ENCODE assay signal across 16 mouse cellular contexts in genomic region chr4:133252089-133252488, GRCm38 (mm10). TPM values are rescaled to one million over a fixed set of nuclear protein-coding genes. Genes with fewer than 3 reads are reported as not detected.
DNase-seq lines count a peak whose midpoint lies in the region; ATAC-seq and TF ChIP-seq lines count a peak whose summit lies in the region.
"Had no signal": no experiment of that assay in that cellular context is flagged by ENCODE, and none has a peak within 500 bp of the region (broad histone marks: within the 10 kb centered on the region; RNA-seq: fewer than 3 reads in every experiment).

No protein-coding gene starts in this region.

- WGBS in hindbrain, postnatal 0 days, result 47% methylated on average over 4 of the region's 4 CpGs
- WGBS in hindbrain, embryonic 11.5 days, result 37% methylated on average over 4 of the region's 4 CpGs
- WGBS in lung, embryonic 14.5 days, result 32% methylated on average over 4 of the region's 4 CpGs
- 70% methylated on average over 4 of the region's 4 CpGs for WGBS in lung, adult 2 months

- H3K9me3 ChIP-seq in hindbrain, postnatal 0 days (ENCODE audit: low read length), result no peaks in the 10 kb centered on the region
- H3K9me3 ChIP-seq in hindbrain, embryonic 11.5 days (ENCODE audit: control insufficient read depth, low read length), result no peaks in the 10 kb centered on the region
- H3K9me3 ChIP-seq in lung, embryonic 14.5 days (ENCODE audit: low read depth, low read length), result no peaks in the 10 kb centered on the region
- H3K9me3 ChIP-seq: embryonic facial prominence, embryonic 12.5 days; forebrain, embryonic 15.5 days; heart, embryonic 13.5 days; hindbrain, embryonic 15.5 days; liver, embryonic 15.5 days had no signal

- H3K27me3 ChIP-seq in hindbrain, postnatal 0 days (ENCODE audit: insufficient read depth, low read length), result peaks cover 27% of the 10 kb centered on the region
- peaks cover 55% of the 10 kb centered on the region for H3K27me3 ChIP-seq in hindbrain, embryonic 11.5 days (ENCODE audit: control insufficient read depth, insufficient read depth, low read length)
- H3K27me3 ChIP-seq in lung, embryonic 14.5 days (ENCODE audit: insufficient read depth, low read length), result peaks cover 46% of the 10 kb centered on the region

- no peak overlapping the region for H3K4me2 ChIP-seq in hindbrain, postnatal 0 days (ENCODE audit: low read depth, low read length)
- no peak overlapping the region for H3K4me2 ChIP-seq in hindbrain, embryonic 11.5 days (replicated peaks; ENCODE audit: low read depth, low read length)
- H3K4me2 ChIP-seq in lung, embryonic 14.5 days, result no peak overlapping the region

- 0 out of 2 replicates have a peak, but pooled peaks cover 6% of the 10 kb centered on the region for H3K4me1 ChIP-seq in hindbrain, postnatal 0 days (ENCODE audit: insufficient read depth, low read length)
- peaks cover 7% of the 10 kb centered on the region; the same call in 1 of the 2 replicates for H3K4me1 ChIP-seq in hindbrain, embryonic 11.5 days (replicated peaks; ENCODE audit: control insufficient read depth, insufficient read depth, low read length)
- H3K4me1 ChIP-seq in lung, embryonic 14.5 days (ENCODE audit: insufficient read depth), result no peaks in the 10 kb centered on the region
- peaks cover under 1% of the 10 kb centered on the region; the same call in 1 of the 2 replicates for H3K4me1 ChIP-seq in lung, adult 2 months (ENCODE audit: control insufficient read depth, insufficient read depth, low read length)

- no peak for ATAC-seq in hindbrain, postnatal 0 days
- no peak for ATAC-seq in hindbrain, embryonic 11.5 days (ENCODE audit: low FRiP score)
- no peak for ATAC-seq in lung, embryonic 14.5 days (ENCODE audit: insufficient read depth)
- ATAC-seq: forebrain, embryonic 15.5 days had no signal

- no peaks in the 10 kb centered on the region for H3K36me3 ChIP-seq in hindbrain, postnatal 0 days (ENCODE audit: insufficient read depth, low read length)
- no peaks in the 10 kb centered on the region for H3K36me3 ChIP-seq in hindbrain, embryonic 11.5 days (ENCODE audit: control insufficient read depth, insufficient read depth, low read length)
- no peaks in the 10 kb centered on the region for H3K36me3 ChIP-seq in lung, embryonic 14.5 days (ENCODE audit: insufficient read depth)
- H3K36me3 ChIP-seq: embryonic facial prominence, embryonic 12.5 days; forebrain, embryonic 15.5 days; heart, embryonic 13.5 days; hindbrain, embryonic 15.5 days; liver, embryonic 15.5 days had no signal

- no peak overlapping the region for H3K4me3 ChIP-seq in hindbrain, postnatal 0 days (ENCODE audit: low read length)
- H3K4me3 ChIP-seq in hindbrain, embryonic 11.5 days (ENCODE audit: low read depth, low read length), result no peak overlapping the region
- no peak overlapping the region for H3K4me3 ChIP-seq in lung, embryonic 14.5 days (ENCODE audit: low read depth, low read length)
- no peak overlapping the region for H3K4me3 ChIP-seq in lung, adult 2 months (replicated peaks; ENCODE audit: extremely low read depth, low read depth, low read length)
- H3K4me3 ChIP-seq: liver, embryonic 15.5 days had no signal

- peak; percentile 27 for DNase-seq in hindbrain, postnatal 0 days (ENCODE audit: low spot score)
- DNase-seq in hindbrain, embryonic 11.5 days (ENCODE audit: low spot score), result no peak
- peak; percentile 61 for DNase-seq in lung, embryonic 14.5 days
- no peak for DNase-seq in lung, adult 2 months
- peak; percentile 25 for DNase-seq in R1 (ENCODE audit: low read depth, low spot score)
- DNase-seq in induced T-regulatory cell, adult 2 months (ENCODE audit: low read depth), result peak; percentile 43
- no peak for DNase-seq in right cerebral cortex, adult 18-20 months
- DNase-seq: adrenal gland, postnatal 25 days; cerebellum, adult 11 months; gastrocnemius, postnatal 36 days; right cerebral cortex, postnatal 4 days had no signal

- peak; percentile 50 for TF ChIP-seq CTCF in hindbrain, postnatal 0 days (IDR thresholded peaks at IDR 0.05; ENCODE audit: low read depth)
- peak; percentile 37 for TF ChIP-seq CTCF in lung, embryonic 14.5 days (IDR thresholded peaks at IDR 0.05; ENCODE audit: low read depth)
- TF ChIP-seq CTCF in lung, adult 2 months (IDR thresholded peaks at IDR 0.05; ENCODE audit: insufficient read depth, low read length), result no peak

- no peak overlapping the region for H3K9ac ChIP-seq in hindbrain, postnatal 0 days (replicated peaks; ENCODE audit: low read length)
- H3K9ac ChIP-seq in hindbrain, embryonic 11.5 days (ENCODE audit: low read depth, low read length), result no peak overlapping the region
- no peak overlapping the region for H3K9ac ChIP-seq in lung, embryonic 14.5 days
- H3K9ac ChIP-seq: hindbrain, embryonic 15.5 days; liver, embryonic 15.5 days had no signal

- H3K27ac ChIP-seq in hindbrain, postnatal 0 days, result no peak overlapping the region
- H3K27ac ChIP-seq in hindbrain, embryonic 11.5 days (ENCODE audit: low read depth, low read length), result no peak overlapping the region
- H3K27ac ChIP-seq in lung, embryonic 14.5 days (ENCODE audit: low read depth), result no peak overlapping the region
- H3K27ac ChIP-seq: embryonic facial prominence, embryonic 12.5 days; forebrain, embryonic 15.5 days; heart, embryonic 13.5 days; hindbrain, embryonic 15.5 days; liver, embryonic 15.5 days had no signal

- no peak for TF ChIP-seq POLR2A in lung, adult 2 months (IDR thresholded peaks at IDR 0.05; ENCODE audit: borderline replicate concordance, extremely low read depth, low read depth, low read length)

RNA-seq across cellular contexts. Expression of gene Sytl1, which starts 10.8 kb away (rescaled TPM):
- total RNA-seq in hindbrain, postnatal 0 days (2014; rRNA removed), result 1.4 TPM in 1 of 2 replicates, not detected in the other
- polyA plus RNA-seq in hindbrain, postnatal 0 days (2015; fragmentation: Nextera tagmentation; extraction: Ambion mirVana), result 0.18 and 0.40 TPM in 2 replicates
- polyA plus RNA-seq in hindbrain, embryonic 11.5 days (2014; fragmentation: Nextera tagmentation; extraction: Ambion mirVana), result 0.59 and 1.2 TPM in 2 replicates
- 0.73 and 0.84 TPM in 2 replicates for polyA plus RNA-seq in lung, embryonic 14.5 days (2014; fragmentation: Nextera tagmentation; extraction: Ambion mirVana)
- polyA plus RNA-seq in lung, adult 2 months (2012; rRNA removed), result 7.4 and 23.0 TPM in 2 replicates

RNA-seq across cellular contexts. Expression of gene Map3k6, which starts 11.5 kb away (rescaled TPM):
- total RNA-seq in hindbrain, postnatal 0 days (2014; rRNA removed), result 7.2 and 11.7 TPM in 2 replicates
- 4.7 and 5.8 TPM in 2 replicates for polyA plus RNA-seq in hindbrain, postnatal 0 days (2015; fragmentation: Nextera tagmentation; extraction: Ambion mirVana)
- 2.7 and 3.0 TPM in 2 replicates for polyA plus RNA-seq in hindbrain, embryonic 11.5 days (2014; fragmentation: Nextera tagmentation; extraction: Ambion mirVana)
- polyA plus RNA-seq in lung, embryonic 14.5 days (2014; fragmentation: Nextera tagmentation; extraction: Ambion mirVana), result 2.0 and 2.2 TPM in 2 replicates
- 27.9 and 38.2 TPM in 2 replicates for polyA plus RNA-seq in lung, adult 2 months (2012; rRNA removed)

RNA-seq across cellular contexts. Expression of gene Tmem222, which starts 25.5 kb away (rescaled TPM):
- total RNA-seq in hindbrain, postnatal 0 days (2014; rRNA removed), result 120 and 138 TPM in 2 replicates
- 127 and 136 TPM in 2 replicates for polyA plus RNA-seq in hindbrain, postnatal 0 days (2015; fragmentation: Nextera tagmentation; extraction: Ambion mirVana)
- 80.7 and 82.8 TPM in 2 replicates for polyA plus RNA-seq in hindbrain, embryonic 11.5 days (2014; fragmentation: Nextera tagmentation; extraction: Ambion mirVana)
- polyA plus RNA-seq in lung, embryonic 14.5 days (2014; fragmentation: Nextera tagmentation; extraction: Ambion mirVana), result 86.5 and 88.1 TPM in 2 replicates
- 58.1 and 71.6 TPM in 2 replicates for polyA plus RNA-seq in lung, adult 2 months (2012; rRNA removed)

RNA-seq across cellular contexts. Expression of gene Gpr3, which starts 39.8 kb away (rescaled TPM):
- 7.0 and 7.3 TPM in 2 replicates for total RNA-seq in hindbrain, postnatal 0 days (2014; rRNA removed)
- polyA plus RNA-seq in hindbrain, postnatal 0 days (2015; fragmentation: Nextera tagmentation; extraction: Ambion mirVana), result 4.5 and 5.5 TPM in 2 replicates
- 0.19 and 0.50 TPM in 2 replicates for polyA plus RNA-seq in hindbrain, embryonic 11.5 days (2014; fragmentation: Nextera tagmentation; extraction: Ambion mirVana)
- polyA plus RNA-seq in lung, embryonic 14.5 days (2014; fragmentation: Nextera tagmentation; extraction: Ambion mirVana), result 0.18 TPM in 1 of 2 replicates, not detected in the other
- polyA plus RNA-seq in lung, adult 2 months (2012; rRNA removed), result 0.18 and 0.60 TPM in 2 replicates
- total RNA-seq: adrenal gland, postnatal 25 days; gastrocnemius, postnatal 36 days had no signal
- polyA plus RNA-seq: embryonic facial prominence, embryonic 12.5 days; liver, embryonic 15.5 days had no signal

RNA-seq across cellular contexts. Expression of gene Cd164l2, which starts 40.2 kb away (rescaled TPM):
- total RNA-seq in hindbrain, postnatal 0 days (2014; rRNA removed), result 6.2 and 6.9 TPM in 2 replicates
- polyA plus RNA-seq in hindbrain, postnatal 0 days (2015; fragmentation: Nextera tagmentation; extraction: Ambion mirVana), result 9.6 and 11.9 TPM in 2 replicates
- polyA plus RNA-seq in hindbrain, embryonic 11.5 days (2014; fragmentation: Nextera tagmentation; extraction: Ambion mirVana), result 0.91 and 0.93 TPM in 2 replicates
- polyA plus RNA-seq in lung, embryonic 14.5 days (2014; fragmentation: Nextera tagmentation; extraction: Ambion mirVana), result 5.0 and 7.4 TPM in 2 replicates
- 2.8 and 4.3 TPM in 2 replicates for polyA plus RNA-seq in lung, adult 2 months (2012; rRNA removed)
- polyA plus RNA-seq: liver, embryonic 15.5 days had no signal

Comparison
In these comparisons a context has a peak if more than half of its experiments do, and no peak if none do; other contexts are left out.
1. DNase-seq: peak in hindbrain, postnatal 0 days (single experiment), lung, embryonic 14.5 days (single experiment), R1 (single experiment) and induced T-regulatory cell, adult 2 months (single experiment); none in hindbrain, embryonic 11.5 days (single experiment), lung, adult 2 months (single experiment) and right cerebral cortex, adult 18-20 months (single experiment).